Mouse (Mus musculus): ENCODE measurements around the gene Tmem199.

DNA sequence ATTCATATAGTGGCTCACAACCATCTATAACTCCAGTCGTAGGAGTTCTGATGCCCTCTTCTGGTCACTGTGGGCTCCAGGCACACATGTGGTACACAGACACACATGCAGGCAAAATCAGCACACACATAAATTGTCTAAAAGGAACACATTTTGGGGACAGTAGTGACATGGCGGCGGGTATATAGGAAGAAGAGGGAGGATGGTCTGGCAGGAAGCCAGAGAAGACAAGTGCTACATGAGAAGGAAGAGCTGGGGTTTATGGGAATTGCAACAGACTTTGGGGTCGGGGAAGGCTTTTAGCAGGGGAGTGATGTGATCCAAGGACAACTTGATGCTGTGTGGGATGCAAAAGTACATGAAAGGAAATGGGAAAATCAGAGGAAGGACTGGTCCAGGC is 22.5 kb upstream of the Tmem199 start:
- TF ChIP-seq CTCF (IDR thresholded peaks at IDR 0.05) = peak; percentile 43
- TF ChIP-seq EP300 (IDR thresholded peaks at IDR 0.05) = no peak

Measured in lung, postnatal 0 days (tissue).